Mouse (Mus musculus) E14TG2a.4 (cell line): ENCODE measurements around the gene Sprtn.
A peak's percentile ranks its signal among the peaks of the same experiment; 100 is the strongest.

Experiments
- H3K27me3 ChIP-seq: 2 replicates; pipeline ENCODE4 v1.6.1; 2014; ENCODE audit warnings: low read length, control low read depth; ENCODE audit not compliant: insufficient read depth
- H3K36me3 ChIP-seq: 2 replicates; pipeline ENCODE4 v1.6.1; 2014; ENCODE audit warnings: low read length, control low read depth; ENCODE audit not compliant: insufficient read depth
- H3K4me1 ChIP-seq: replicated peaks from 2 replicates; pipeline ENCODE4 v1.6.1; 2014; ENCODE audit warnings: low read depth, low read length, control low read depth
- H3K4me3 ChIP-seq: replicated peaks from 2 replicates; pipeline ENCODE4 v1.5.1; 2014; ENCODE audit warnings: mild to moderate bottlenecking, low read length
- H3K9me3 ChIP-seq: 2 replicates; pipeline ENCODE4 v1.6.1; 2014; ENCODE audit warnings: low read length, control low read depth
- CTCF ChIP-seq: conservative IDR thresholded peaks from 2 replicates; pipeline ENCODE4 v1.5.1; 2014; ENCODE audit warnings: low read length
- NANOG ChIP-seq: IDR thresholded peaks from 2 replicates; pipeline ENCODE4 v1.6.1; 2014; ENCODE audit warnings: borderline replicate concordance, low read length, mixed read lengths
- POU5F1 ChIP-seq: IDR thresholded peaks from 2 replicates; pipeline ENCODE4 v1.6.1; 2014; ENCODE audit warnings: low read length, borderline replicate concordance

The Sprtn gene

DNA sequence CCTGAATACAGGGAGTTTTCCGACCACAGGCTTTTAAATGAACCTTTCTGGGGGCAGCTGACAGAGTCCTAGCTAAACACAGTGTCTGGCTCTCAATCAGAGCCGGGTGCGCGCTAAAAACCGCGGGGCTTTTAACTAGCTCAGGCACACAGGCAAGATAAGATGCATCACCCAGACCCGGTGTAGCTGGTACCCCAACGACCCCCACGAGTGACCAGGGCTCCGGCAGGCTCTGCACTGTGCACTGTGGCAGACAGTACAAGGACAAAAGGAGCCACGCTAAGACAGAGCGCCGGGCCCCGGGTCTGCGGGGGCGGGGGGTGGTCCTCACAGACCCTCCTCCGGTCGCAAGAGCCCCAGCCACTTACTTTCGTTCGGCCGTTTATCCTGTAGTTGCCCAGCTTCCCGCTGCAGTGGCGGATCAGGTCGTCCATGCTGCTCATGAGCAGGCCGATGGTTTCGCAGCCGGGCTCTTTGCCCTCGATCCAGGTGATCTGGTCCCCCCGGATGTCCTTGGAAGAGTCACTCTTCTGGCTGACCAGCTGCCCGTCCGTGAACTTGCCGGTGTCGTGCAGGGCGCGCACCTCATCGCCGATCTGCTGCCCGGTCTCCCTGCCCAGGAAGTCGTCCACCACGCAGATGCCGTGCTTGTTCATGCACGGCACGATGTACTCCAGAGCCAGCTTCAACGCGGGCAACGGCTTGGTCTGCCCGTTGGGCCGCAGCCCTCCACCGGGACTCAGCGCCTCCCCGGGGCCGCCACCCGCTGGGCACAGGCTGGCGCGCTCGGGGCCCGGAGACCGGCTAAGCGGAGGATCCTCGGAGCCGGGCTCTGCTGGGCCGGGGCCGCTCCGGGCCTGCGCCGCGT lies 50.4 kb downstream of the Sprtn start:
- Histone ChIP-seq H3K4me3 (peak overlapping the region; percentile 90), H3K9me3 (no peaks in the 10 kb centered on the region), H3K36me3 (peaks cover 21% of the 10 kb centered on the region; the same call in 1 of the 2 replicates), H3K4me1 (peaks cover 44% of the 10 kb centered on the region), H3K27me3 (peaks cover 27% of the 10 kb centered on the region)
- TF ChIP-seq CTCF (no peak), POU5F1 (no peak), NANOG (no peak)

DNA sequence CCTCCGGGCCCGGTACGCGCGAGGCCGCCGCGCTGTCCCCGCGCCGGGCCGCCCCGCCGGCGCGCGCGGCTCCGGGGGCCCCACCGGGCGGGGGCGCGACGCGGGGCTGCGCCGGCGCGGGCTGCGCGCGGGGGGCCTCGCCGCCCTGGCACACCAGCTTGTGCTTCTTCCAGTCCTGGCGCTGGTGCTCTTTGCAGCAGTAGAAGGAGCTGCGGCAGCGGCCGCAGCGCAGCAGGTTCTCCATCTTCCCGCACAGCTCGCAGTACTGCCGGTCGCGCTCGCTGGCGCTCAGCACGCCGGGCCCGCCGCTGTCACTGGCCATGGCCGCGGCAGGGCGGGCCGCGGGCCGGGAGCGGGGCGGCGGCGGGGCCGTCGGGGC lies 51.0 kb downstream of the Sprtn start:
- Histone ChIP-seq H3K36me3 (peaks cover 15% of the 10 kb centered on the region; the same call in 1 of the 2 replicates), H3K4me3 (peak overlapping the region; percentile 90), H3K27me3 (peaks cover 27% of the 10 kb centered on the region), H3K4me1 (peaks cover 50% of the 10 kb centered on the region), H3K9me3 (no peaks in the 10 kb centered on the region)
- TF ChIP-seq NANOG (no peak), CTCF (no peak), POU5F1 (no peak)

DNA sequence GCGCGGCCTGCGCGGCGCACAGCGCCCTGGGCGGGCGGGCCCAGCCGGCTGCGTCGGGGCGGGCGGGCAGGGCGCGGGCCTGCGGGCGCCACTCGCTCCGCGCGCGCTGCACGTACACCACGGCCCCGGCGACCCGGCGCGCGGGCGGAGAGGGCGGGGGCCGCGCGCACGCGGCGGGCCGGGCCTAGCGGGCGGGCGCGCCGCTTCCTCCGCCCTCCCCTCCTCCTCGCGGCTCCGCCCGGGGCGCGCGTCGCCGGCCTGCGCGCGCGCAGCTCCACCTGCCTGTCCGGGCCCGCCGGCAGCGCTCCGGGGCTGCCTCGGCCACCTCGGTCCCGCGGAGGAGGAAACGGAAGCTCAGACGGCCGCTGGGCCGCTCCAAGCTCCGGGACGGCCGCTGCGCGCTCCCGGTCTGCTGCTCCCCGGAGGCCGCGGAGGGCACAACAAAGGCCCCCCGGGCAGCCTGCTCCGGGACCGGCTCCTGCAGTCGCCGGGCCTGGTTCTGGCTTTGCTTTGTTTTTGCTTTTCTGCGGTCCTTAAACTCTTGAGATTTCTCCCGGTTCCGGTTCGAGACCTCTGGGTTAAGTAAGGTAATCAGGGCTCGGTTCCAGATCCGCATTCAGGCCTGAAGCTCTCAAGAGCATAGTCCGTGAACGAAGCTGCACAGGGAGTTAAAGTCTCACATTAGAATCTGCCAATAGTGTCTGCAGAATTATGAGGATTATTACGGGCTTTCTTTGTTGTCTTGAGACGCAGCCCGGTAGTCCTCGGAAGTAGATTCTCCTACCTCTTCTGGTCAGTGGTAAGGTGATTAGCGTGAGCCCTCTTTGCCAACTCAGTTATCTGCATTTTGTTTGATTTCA lies 51.8 kb downstream of the Sprtn start, which contains the start of gene Egln1:
Egln1 (minus strand) TSS at position 116 of the 860 bp plus-strand sequence.
- Histone ChIP-seq H3K36me3 (peaks cover 13% of the 10 kb centered on the region; the same call in 1 of the 2 replicates), H3K9me3 (no peaks in the 10 kb centered on the region), H3K27me3 (peaks cover 27% of the 10 kb centered on the region), H3K4me1 (peaks cover 49% of the 10 kb centered on the region), H3K4me3 (peak within 1 kb of the TSS; percentile 90)
- TF ChIP-seq POU5F1 = no peak
- no peak for TF ChIP-seq NANOG
- TF ChIP-seq CTCF = no peak

DNA sequence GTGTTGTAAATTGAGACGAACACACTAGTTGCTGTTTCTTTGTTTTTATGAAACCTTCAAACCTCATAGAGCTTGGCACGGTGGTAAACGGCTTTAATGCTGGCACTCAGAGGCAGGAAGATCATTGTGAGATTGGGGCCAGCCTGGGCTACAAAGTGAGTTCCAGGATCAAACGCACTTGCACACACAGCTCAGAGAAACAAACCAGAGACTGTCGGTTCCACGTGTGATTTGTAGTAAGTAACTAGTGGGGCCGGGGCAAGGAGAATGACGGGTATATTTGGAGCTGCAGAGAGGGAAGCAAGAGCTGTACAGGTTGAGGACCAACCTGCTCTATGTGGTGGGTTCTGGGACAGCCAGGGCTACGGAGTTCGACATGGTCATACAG lies 52.4 kb downstream of the Sprtn start:
- peak overlapping the region; percentile 89 for H3K4me3 ChIP-seq
- TF ChIP-seq CTCF (no peak), POU5F1 (no peak), NANOG (no peak)

DNA sequence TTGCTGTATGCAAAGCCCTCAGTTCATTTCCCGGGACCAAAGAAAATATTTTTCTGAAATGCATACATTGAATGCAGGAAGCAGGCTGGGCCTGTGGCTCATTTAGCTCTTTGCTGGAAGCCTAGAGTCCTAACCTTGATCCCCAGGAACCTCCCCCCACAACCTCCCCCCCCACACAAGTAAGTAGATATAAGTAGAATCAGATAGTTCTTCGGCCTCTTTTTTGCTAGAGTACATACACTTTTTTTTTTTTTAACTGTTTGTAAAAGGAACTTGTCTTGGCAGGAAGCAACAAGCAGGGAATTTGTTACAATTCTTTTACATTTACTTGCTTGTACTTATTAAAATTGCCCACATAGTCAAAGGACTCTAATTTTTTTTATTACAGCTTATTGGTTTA lies 53.2 kb downstream of the Sprtn start:
- no peak for TF ChIP-seq NANOG
- no peak for TF ChIP-seq CTCF
- no peak for TF ChIP-seq POU5F1
- H3K9me3 ChIP-seq = no peaks in the 10 kb centered on the region
- H3K4me1 ChIP-seq = peaks cover 38% of the 10 kb centered on the region
- H3K36me3 ChIP-seq = peaks cover 8% of the 10 kb centered on the region; the same call in 1 of the 2 replicates
- H3K27me3 ChIP-seq = peaks cover 27% of the 10 kb centered on the region
- no peak overlapping the region for H3K4me3 ChIP-seq

More for the DNA sequence above, 52.4 kb downstream of the Sprtn start:
- no peaks in the 10 kb centered on the region for H3K9me3 ChIP-seq
- peaks cover 12% of the 10 kb centered on the region; the same call in 1 of the 2 replicates for H3K36me3 ChIP-seq
- peaks cover 45% of the 10 kb centered on the region for H3K4me1 ChIP-seq
- peaks cover 27% of the 10 kb centered on the region for H3K27me3 ChIP-seq

DNA sequence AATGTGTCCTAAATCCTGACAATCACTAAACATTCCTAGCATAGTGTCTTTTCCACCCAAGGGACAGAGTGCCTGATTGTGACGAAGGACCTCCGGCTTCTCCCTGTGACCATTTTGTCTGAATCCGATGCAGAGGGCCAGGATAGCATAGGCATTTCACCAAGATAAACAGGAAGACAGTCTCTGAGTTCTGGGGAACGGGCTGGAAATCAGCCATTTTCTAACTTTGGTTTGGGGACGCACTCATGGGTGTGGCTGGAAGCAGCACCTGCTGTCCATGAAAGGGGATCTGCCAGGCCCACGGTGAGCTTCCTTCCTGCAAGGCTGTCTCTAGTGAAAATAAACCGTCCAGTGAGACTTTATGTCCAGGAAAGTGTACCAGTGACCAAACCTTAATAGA lies 55.5 kb downstream of the Sprtn start:
- Histone ChIP-seq H3K27me3 (peaks cover 5% of the 10 kb centered on the region), H3K4me1 (peaks cover 20% of the 10 kb centered on the region), H3K36me3 (no peaks in the 10 kb centered on the region; the same call in 1 of the 2 replicates), H3K4me3 (no peak overlapping the region), H3K9me3 (no peaks in the 10 kb centered on the region)
- no peak for TF ChIP-seq NANOG
- TF ChIP-seq CTCF = no peak
- no peak for TF ChIP-seq POU5F1

DNA sequence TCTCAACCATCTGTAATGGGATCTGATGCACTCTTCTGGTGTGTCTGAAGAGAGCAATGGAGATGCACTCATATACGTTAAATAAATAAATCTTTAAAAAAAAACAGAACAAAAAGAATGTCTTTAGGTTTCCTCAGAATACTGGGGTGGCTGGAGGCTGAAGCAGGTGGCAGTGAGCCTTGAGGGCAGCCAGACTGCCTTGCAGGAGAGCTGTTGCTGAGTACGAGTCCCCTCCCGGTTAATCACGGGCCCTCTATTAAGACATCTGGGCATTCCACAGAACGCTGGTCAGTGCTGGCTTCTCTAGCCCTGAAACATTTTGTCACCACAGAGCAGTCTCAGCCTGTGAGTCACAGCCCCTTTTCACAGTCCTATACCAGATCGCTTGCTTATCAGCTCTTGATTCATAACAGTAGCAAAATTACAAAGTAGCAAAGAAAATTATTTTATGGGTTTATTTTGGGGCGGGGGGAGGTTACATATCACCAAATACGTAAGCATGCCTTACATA lies 56.9 kb downstream of the Sprtn start:
- Histone ChIP-seq H3K36me3 (no peaks in the 10 kb centered on the region; the same call in 1 of the 2 replicates), H3K27me3 (peaks cover 3% of the 10 kb centered on the region; the same call in 1 of the 2 replicates), H3K4me1 (peaks cover 21% of the 10 kb centered on the region), H3K9me3 (no peaks in the 10 kb centered on the region), H3K4me3 (no peak overlapping the region)
- TF ChIP-seq NANOG (no peak), POU5F1 (no peak), CTCF (no peak)
